Mouse (Mus musculus) testis, adult 2 months (tissue): ENCODE measurements around the gene Sf3b1. TPM values are rescaled to one million over a fixed set of nuclear protein-coding genes. Genes with fewer than 3 reads are reported as not detected.
"Not testable (repeated sequence)": the region's sequence is repeated elsewhere in the genome, so short reads cannot be mapped to it uniquely, and the experiment has no call there.

Source experiments
- H3K27ac ChIP-seq: fragments of 200-500 bp; 2 replicates; pipeline ENCODE4 v1.5.1; 2012; ENCODE audit warnings: low read depth, low read length; ENCODE audit not compliant: control insufficient read depth, insufficient read depth
- H3K27me3 ChIP-seq: fragments of 200-500 bp; 2 replicates; pipeline ENCODE4 v1.6.1; 2012; ENCODE audit warnings: mild to moderate bottlenecking, low read length, moderate library complexity; ENCODE audit not compliant: control insufficient read depth, insufficient read depth
- H3K36me3 ChIP-seq: fragments of 200-500 bp; 2 replicates; pipeline ENCODE4 v1.6.1; 2012; ENCODE audit warnings: mild to moderate bottlenecking, low read length; ENCODE audit not compliant: control insufficient read depth, insufficient read depth
- H3K4me1 ChIP-seq: fragments of 200-500 bp; 2 replicates; pipeline ENCODE4 v1.6.1; 2012; ENCODE audit warnings: low read length; ENCODE audit not compliant: control insufficient read depth, insufficient read depth
- H3K4me3 ChIP-seq: fragments of 200-500 bp; 2 replicates; pipeline ENCODE4 v1.5.1; 2012; ENCODE audit warnings: low read depth, mild to moderate bottlenecking, low read length, moderate library complexity, mixed read lengths; ENCODE audit not compliant: control insufficient read depth
- CTCF ChIP-seq: fragments of 200-500 bp; IDR thresholded peaks from 2 replicates; pipeline ENCODE4 v1.5.1; 2012; ENCODE audit warnings: low read depth, mild to moderate bottlenecking, inconsistent platforms, low read length, moderate library complexity; ENCODE audit not compliant: control insufficient read depth, insufficient read depth, insufficient replicate concordance
- POLR2A ChIP-seq: fragments of 200-500 bp; IDR thresholded peaks from 2 replicates; pipeline ENCODE4 v1.6.1; 2012; ENCODE audit warnings: low read depth, mild to moderate bottlenecking, inconsistent platforms, low read length, moderate library complexity; ENCODE audit not compliant: control insufficient read depth
- polyA plus RNA-seq: library from polyadenylated mRNA; depleted of rRNA; stranded (reverse); fragments of >200 nt; gene quantifications from 2 replicates; pipeline ENCODE4 v1.2.3, GENCODE M21; 2012; rRNA removed

Gene Sf3b1
- polyA plus RNA-seq = 22.3 and 27.6 TPM in 2 replicates

DNA sequence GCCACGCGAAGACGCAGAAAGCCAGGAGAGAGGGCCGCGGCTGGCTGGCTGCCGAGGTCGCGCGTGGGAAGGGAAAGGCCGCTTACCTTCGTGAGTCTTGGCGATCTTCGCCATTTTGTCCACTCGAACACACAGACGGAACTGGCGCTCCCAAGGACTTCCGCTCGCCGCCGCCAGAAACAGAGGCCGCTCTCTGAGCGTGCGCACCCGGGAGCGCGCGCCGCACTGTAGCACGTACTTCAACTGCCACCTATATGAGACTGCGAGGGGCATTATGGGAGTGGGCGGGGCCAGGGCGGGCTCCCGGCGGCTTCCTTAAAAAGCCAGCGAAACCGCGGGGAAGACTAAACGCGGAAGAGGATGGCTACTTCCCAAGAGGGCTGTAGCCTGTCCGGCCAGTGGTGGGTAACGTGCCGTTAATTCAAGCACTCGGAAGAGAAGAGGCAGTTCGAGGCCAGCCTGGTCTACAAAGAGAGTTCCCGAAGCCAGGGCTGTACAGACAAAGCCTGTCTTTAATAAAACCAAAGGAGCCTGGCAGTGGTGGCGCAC is at the start of gene Sf3b1:
Sf3b1 (minus strand) TSS at position 229 of the 549 bp plus-strand sequence.
- Histone ChIP-seq H3K27ac (peak within 1 kb of the TSS; percentile 100), H3K36me3 (no peaks in the 10 kb centered on the region), H3K4me3 (peak within 1 kb of the TSS; percentile 98), H3K4me1 (no peaks in the 10 kb centered on the region; the same call in 1 of the 2 replicates), H3K27me3 (no peaks in the 10 kb centered on the region)
- TF ChIP-seq POLR2A = peak; percentile 91
- no peak for TF ChIP-seq CTCF

DNA sequence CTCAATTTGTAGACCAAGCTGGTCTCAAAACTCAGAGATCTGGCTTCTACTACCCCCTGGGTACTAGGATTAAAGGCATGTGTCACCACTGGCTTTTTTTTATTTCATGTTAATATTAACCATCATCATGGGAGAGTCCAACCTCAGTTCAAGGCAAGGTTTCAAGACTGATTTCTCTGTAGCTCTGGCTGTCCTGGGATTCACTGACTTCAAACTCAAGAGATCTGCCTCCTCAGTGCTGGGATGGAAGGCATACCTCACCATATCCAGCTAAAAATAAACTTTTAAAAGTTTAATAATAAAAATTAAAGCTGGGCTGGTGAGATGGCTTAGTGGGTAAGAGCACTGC is 49.1 kb upstream of the Sf3b1 start:
- H3K4me1 ChIP-seq = peaks cover 2% of the 10 kb centered on the region; the same call in 1 of the 2 replicates
- no peak overlapping the region for H3K4me3 ChIP-seq
- TF ChIP-seq CTCF (no peak), POLR2A (no peak)
- H3K36me3 ChIP-seq = no peaks in the 10 kb centered on the region; the same call in 1 of the 2 replicates
- no peaks in the 10 kb centered on the region for H3K27me3 ChIP-seq
- H3K27ac ChIP-seq = peak overlapping the region; percentile 93

DNA sequence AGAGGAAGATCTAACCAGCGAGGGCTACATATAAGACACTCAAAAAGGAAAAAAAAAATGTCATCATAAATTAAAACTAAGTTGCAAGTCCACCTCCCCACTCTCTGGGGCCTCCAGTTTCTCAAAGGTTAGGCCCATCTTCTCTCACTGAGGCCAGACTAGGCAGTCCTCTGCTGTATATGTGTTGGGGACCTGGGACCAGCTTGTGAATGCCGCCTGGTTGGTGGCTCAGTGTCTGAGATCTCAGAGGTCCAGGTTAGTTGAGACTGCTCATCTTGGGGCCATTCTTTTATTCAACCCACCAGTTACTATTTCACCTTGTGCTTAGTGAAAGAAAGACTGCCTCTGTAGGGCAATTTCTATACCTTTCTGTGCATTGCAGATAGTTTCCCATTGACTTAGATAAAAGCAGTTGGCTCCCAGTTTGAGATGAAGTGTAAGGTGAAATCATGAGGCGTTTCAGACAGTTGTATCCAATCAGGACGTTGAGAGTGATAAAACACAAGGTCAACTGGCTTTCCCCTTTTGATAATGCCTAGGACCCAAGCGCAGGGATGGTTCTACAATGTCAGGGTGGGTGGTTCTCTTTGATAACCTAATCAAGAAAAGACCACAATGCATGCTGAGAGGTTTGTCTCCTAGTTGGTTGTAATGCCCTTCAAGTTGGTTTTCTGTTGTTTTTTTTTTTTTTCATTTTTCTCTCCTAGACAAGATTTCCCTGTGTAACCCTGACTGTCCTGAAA is 48.5 kb upstream of the Sf3b1 start:
- Histone ChIP-seq H3K27me3 (no peaks in the 10 kb centered on the region), H3K4me3 (no peak overlapping the region), H3K4me1 (peaks cover 2% of the 10 kb centered on the region; the same call in 1 of the 2 replicates), H3K36me3 (no peaks in the 10 kb centered on the region; the same call in 1 of the 2 replicates), H3K27ac (peak overlapping the region; percentile 93)
- TF ChIP-seq POLR2A = no peak
- TF ChIP-seq CTCF = no peak

DNA sequence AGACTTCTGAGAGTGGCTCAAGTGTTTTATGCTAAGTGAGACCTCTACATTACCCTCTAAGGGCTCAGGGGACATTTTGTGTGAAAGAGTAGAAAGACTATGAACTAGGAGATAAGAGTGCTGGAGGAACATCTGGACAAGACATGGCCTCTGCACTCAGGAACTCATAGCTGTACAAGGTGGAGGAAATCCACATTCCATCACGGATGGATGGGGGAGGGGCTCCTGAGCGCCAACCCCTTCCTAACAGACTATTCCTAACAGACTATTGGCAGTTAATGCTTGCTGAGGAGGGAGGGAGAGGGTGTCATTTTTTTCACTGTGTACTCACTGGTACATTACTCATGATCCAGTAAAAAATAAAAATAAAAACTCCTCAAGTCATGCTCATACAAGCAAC is 47.5 kb upstream of the Sf3b1 start:
- H3K36me3 ChIP-seq = no peaks in the 10 kb centered on the region; the same call in 1 of the 2 replicates
- H3K27me3 ChIP-seq = no peaks in the 10 kb centered on the region
- H3K4me3 ChIP-seq = no peak overlapping the region
- TF ChIP-seq CTCF (no peak), POLR2A (peak; percentile 48; the same call in 1 of the 2 replicates)
- H3K27ac ChIP-seq = peak overlapping the region; percentile 93
- H3K4me1 ChIP-seq = peaks cover 2% of the 10 kb centered on the region; the same call in 1 of the 2 replicates

DNA sequence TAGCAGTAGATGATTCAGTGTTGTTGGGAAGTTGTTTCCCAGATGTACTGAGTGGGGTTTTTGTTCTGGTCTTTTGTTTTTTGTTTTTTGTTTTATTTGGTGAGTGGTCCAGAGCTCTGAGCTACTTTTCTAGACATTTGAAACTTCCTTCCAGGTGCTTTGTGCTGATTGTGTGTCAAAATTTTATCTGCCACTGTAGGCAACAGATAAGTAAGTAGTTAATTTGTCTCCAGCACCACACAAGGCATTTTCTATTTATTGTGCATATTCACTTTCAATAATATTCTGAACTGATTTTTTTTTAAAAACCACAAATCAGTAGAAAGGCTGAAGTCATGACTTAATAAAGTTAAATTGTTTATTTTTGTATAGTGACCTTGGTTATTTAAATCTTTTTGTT is 45.0 kb upstream of the Sf3b1 start:
- H3K4me1 ChIP-seq, H3K27me3 ChIP-seq, H3K27ac ChIP-seq, H3K36me3 ChIP-seq, H3K4me3 ChIP-seq: not testable (repeated sequence)

DNA sequence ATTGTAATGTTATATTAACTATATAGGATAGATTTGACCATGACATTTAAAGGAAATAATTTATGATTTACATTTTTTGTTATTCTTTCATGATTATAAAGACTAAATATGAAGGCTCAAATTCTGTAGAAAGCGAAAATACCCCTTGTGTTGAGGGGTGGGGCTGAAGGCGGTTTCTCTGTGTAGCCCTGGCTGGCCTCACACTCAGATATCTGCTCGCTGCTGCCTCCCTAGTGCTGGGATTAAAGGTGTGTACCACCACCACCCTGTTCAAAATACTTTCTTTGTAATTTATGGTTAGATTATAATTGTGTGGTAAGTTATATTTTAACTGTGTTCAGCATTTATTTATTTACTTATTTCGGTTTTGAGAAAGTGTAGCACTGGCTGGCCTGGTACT is 34.5 kb upstream of the Sf3b1 start:
- Histone ChIP-seq H3K4me1 (no peaks in the 10 kb centered on the region; the same call in 1 of the 2 replicates), H3K27ac (no peak overlapping the region), H3K36me3 (peaks cover 2% of the 10 kb centered on the region; the same call in 1 of the 2 replicates), H3K4me3 (no peak overlapping the region), H3K27me3 (no peaks in the 10 kb centered on the region)
- no peak for TF ChIP-seq POLR2A
- no peak for TF ChIP-seq CTCF

DNA sequence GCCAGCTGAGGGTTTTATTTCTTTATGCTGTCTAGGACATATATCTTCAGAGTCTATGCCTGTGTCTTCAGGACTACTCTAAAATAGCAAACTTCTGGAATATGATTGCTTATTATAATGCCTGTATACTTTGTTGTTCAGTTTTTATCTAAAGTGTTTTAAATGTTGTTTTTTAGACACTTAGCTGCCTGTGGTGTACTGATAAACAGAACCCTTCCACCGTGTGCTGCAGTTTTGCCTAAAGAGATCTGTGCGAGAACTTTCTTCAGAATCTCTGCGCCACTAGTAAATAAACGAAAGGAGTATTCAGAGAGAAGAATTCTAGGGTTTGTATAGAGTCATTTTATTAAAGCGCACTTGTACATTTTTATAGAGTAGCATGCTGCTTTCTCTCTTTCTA is 33.8 kb upstream of the Sf3b1 start:
- TF ChIP-seq CTCF (no peak), POLR2A (no peak)
- Histone ChIP-seq H3K27ac (no peak overlapping the region), H3K4me1 (no peaks in the 10 kb centered on the region; the same call in 1 of the 2 replicates), H3K36me3 (peaks cover 2% of the 10 kb centered on the region; the same call in 1 of the 2 replicates), H3K27me3 (no peaks in the 10 kb centered on the region), H3K4me3 (no peak overlapping the region)

DNA sequence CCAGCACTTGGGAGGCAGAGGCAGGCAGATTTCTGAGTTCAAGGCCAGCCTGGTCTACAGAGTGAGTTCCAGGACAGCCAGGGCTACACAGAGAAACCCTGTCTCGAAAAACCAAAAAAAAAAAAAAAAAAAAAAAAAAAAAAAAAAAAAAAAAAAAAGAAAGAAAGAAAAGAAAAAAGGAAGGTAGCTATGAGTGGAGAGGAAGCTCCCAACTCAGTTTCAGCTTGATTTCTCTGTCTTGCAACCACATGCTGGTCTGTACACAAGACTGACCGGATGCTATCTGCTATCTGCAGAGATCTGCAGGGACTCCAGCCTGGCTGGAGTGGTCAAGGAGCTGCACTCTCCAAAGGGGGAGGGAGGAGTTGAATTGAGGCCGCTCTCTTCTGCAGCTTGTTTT is 31.1 kb upstream of the Sf3b1 start:
- not testable (repeated sequence) for H3K4me1 ChIP-seq, H3K4me3 ChIP-seq, H3K27ac ChIP-seq, H3K27me3 ChIP-seq, H3K36me3 ChIP-seq
